Mouse (Mus musculus) heart, adult 18-20 months (tissue): ENCODE data around the gene Pds5a. TPM values are rescaled to one million over a fixed set of nuclear protein-coding genes. Genes with fewer than 3 reads are reported as not detected.

ENCODE experiments used
- DNase-seq, 2 experiments: peaks; one replicate each; pipeline ENCODE4 v3.0.0; 2021 to 2022; ENCODE audit warnings: mixed read lengths in 1 of 2
- total RNA-seq, 2 experiments: library from RNA; stranded (reverse); gene quantifications; 2 replicates each; pipeline ENCODE4 v1.2.3; 2021

Pds5a gene
- total RNA-seq, 2 experiments from 2014 or later, result 56.6 to 56.7 TPM

GRCm38 (mm10) chr5:65565486-65565885 lies 132.6 kb downstream of the Pds5a start:
- DNase-seq, result no peak

- DNase-seq, result no peak
Measured at GRCm38 (mm10) chr5:65561125-65561893, 136.8 kb downstream of the Pds5a start.

- DNase-seq, result no peak
Measured at GRCm38 (mm10) chr5:65557109-65557508, 141.0 kb downstream of the Pds5a start.

Other genes with a start within 250 kb of the Pds5a start
- 1 to 10 TPM in 1 of 2 experiments, not detected in 1; 4.0 TPM for gene Gm43552, start 205.4 kb downstream of the Pds5a start, total RNA-seq
- 100 to 1,000 TPM in 1 of 2 experiments, 10 to 100 TPM in 1; 94.3 to 101 TPM for gene Smim14, start 161.1 kb downstream of the Pds5a start, total RNA-seq
- 10 to 100 TPM; 62.9 to 64.2 TPM for gene Ube2k, start 161.0 kb downstream of the Pds5a start, total RNA-seq
- 10 to 100 TPM in 1 of 2 experiments, 1 to 10 TPM in 1; 9.8 to 11.5 TPM for gene N4bp2, start 65.2 kb upstream of the Pds5a start, total RNA-seq
- gene Rhoh, start 162.9 kb upstream of the Pds5a start, total RNA-seq, result 1 to 10 TPM in 1 of 2 experiments, under 1 TPM in 1; 0.45 to 1.4 TPM
- gene Chrna9, start 236.6 kb upstream of the Pds5a start, total RNA-seq, result not detected